Mouse (Mus musculus): ENCODE measurements at regions not wholly inside any gene's neighbourhood (a gene's known extent, or its start where the extent isn't known, plus 50 kb on each side); places are given as distances from the start of the nearest gene placed in this dataset.

GRCm38 (mm10) chr9:31971801-31972628, 58.8 kb upstream of the Barx2 start:
- DNase-seq (ENCODE audit: low read depth, low spot score): peak; percentile 53

GRCm38 (mm10) chr9:31972629-31972993, 59.3 kb upstream of the Barx2 start:
- no peak for DNase-seq (ENCODE audit: low read depth, low spot score)

GRCm38 (mm10) chr9:31976191-31976590, 62.9 kb upstream of the Barx2 start:
- no peak for DNase-seq (ENCODE audit: low read depth, low spot score)

- no peak for DNase-seq (ENCODE audit: low read depth, low spot score)
Measured at GRCm38 (mm10) chr9:31978071-31978470, 64.8 kb upstream of the Barx2 start.

- DNase-seq (ENCODE audit: low read depth, low spot score): no peak
Measured at GRCm38 (mm10) chr9:31979211-31979610, 65.9 kb upstream of the Barx2 start.

GRCm38 (mm10) chr9:31980459-31980858, 67.2 kb upstream of the Barx2 start:
- DNase-seq (ENCODE audit: low read depth, low spot score): no peak

GRCm38 (mm10) chr9:31983759-31984586, 70.7 kb upstream of the Barx2 start:
- no peak for DNase-seq (ENCODE audit: low read depth, low spot score)

GRCm38 (mm10) chr9:31988826-31989225, 75.6 kb upstream of the Barx2 start:
- DNase-seq (ENCODE audit: low read depth, low spot score): no peak

- no peak for DNase-seq (ENCODE audit: low read depth, low spot score)
Measured at GRCm38 (mm10) chr9:31989581-31990360, 76.5 kb upstream of the Barx2 start.

GRCm38 (mm10) chr9:31990456-31990855, 77.2 kb upstream of the Barx2 start:
- no peak for DNase-seq (ENCODE audit: low read depth, low spot score)

GRCm38 (mm10) chr9:31993631-31994601, 80.7 kb upstream of the Barx2 start:
- DNase-seq (ENCODE audit: low read depth, low spot score): no peak

- DNase-seq (ENCODE audit: low read depth, low spot score): no peak
Measured at GRCm38 (mm10) chr9:31995101-31995500, 81.8 kb upstream of the Barx2 start.

GRCm38 (mm10) chr9:31995700-31996099, 82.4 kb upstream of the Barx2 start:
- no peak for DNase-seq (ENCODE audit: low read depth, low spot score)

GRCm38 (mm10) chr9:31996466-31997177, 83.4 kb upstream of the Barx2 start:
- no peak for DNase-seq (ENCODE audit: low read depth, low spot score)

GRCm38 (mm10) chr9:31997178-31998097, 84.2 kb upstream of the Barx2 start:
- no peak for DNase-seq (ENCODE audit: low read depth, low spot score)

- no peak for DNase-seq (ENCODE audit: low read depth, low spot score)
Measured at GRCm38 (mm10) chr9:31998488-31999280, 85.4 kb upstream of the Barx2 start.

- DNase-seq (ENCODE audit: low read depth, low spot score): no peak
Measured at GRCm38 (mm10) chr9:31999760-32000159, 86.5 kb upstream of the Barx2 start.

- no peak for DNase-seq (ENCODE audit: low read depth, low spot score)
Measured at GRCm38 (mm10) chr9:32002924-32003323, 89.7 kb upstream of the Barx2 start.

Measured in forelimb bud, embryonic 11.5 days (tissue).